Mouse (Mus musculus) neural tube, embryonic 12.5 days (tissue): Measurements from ENCODE around the gene Timmdc1. TPM values are rescaled to one million over a fixed set of nuclear protein-coding genes. Genes with fewer than 3 reads are reported as not detected.

Experiments
- polyA plus RNA-seq: library from polyadenylated mRNA; unstranded; fragments of >200 nt; fragmentation: Nextera tagmentation; extraction: Ambion mirVana; gene quantifications from 2 replicates; pipeline ENCODE4 v1.2.1, GENCODE M21; 2016

The Timmdc1 gene
- polyA plus RNA-seq, 1 experiment from 2014 or later: 31.6 TPM

Other genes starting within 250 kb of the Timmdc1 start
- gene Nr1i2, start 227.8 kb downstream of the Timmdc1 start, polyA plus RNA-seq: not detected in 2 replicates
- 0.22 and 0.25 TPM in 2 replicates for gene Maats1, start 180.5 kb downstream of the Timmdc1 start, polyA plus RNA-seq
- gene Cox17, start 175.7 kb downstream of the Timmdc1 start, polyA plus RNA-seq: 127 and 128 TPM in 2 replicates
- not detected in 2 replicates for gene Gm21987, start 175.6 kb downstream of the Timmdc1 start, polyA plus RNA-seq
- 0.61 and 0.94 TPM in 2 replicates for gene Popdc2, start 160.5 kb downstream of the Timmdc1 start, polyA plus RNA-seq
- 0.28 and 0.42 TPM in 2 replicates for gene Pla1a, start 89.5 kb downstream of the Timmdc1 start, polyA plus RNA-seq
- gene Adprh, start 70.0 kb downstream of the Timmdc1 start, polyA plus RNA-seq: 150 and 156 TPM in 2 replicates
- 0.46 and 0.87 TPM in 2 replicates for gene Cd80, start 67.1 kb downstream of the Timmdc1 start, polyA plus RNA-seq
- 70.2 and 72.9 TPM in 2 replicates for gene Poglut1, start 27.6 kb upstream of the Timmdc1 start, polyA plus RNA-seq
- 67.1 and 68.6 TPM in 2 replicates for gene Tmem39a, start 36.0 kb upstream of the Timmdc1 start, polyA plus RNA-seq
- gene Arhgap31, start 190.6 kb upstream of the Timmdc1 start, polyA plus RNA-seq: 8.7 and 10.1 TPM in 2 replicates
- 20.7 and 21.4 TPM in 2 replicates for gene B4galt4, start 219.6 kb upstream of the Timmdc1 start, polyA plus RNA-seq